Mouse (Mus musculus) neural tube, embryonic 11.5 days (tissue): ENCODE results near the gene Cracr2b. TPM values are rescaled to one million over a fixed set of nuclear protein-coding genes. Genes with fewer than 3 reads are reported as not detected.

Experiments used
- ATAC-seq: fragments of 200-750 bp; cut with Nextera tagmentation; 2 replicates; pipeline ENCODE4 v1.8.0; 2017; ENCODE audit warnings: moderate number of reproducible peaks, mild to moderate bottlenecking, moderate TSS enrichment, moderate library complexity; ENCODE audit not compliant: insufficient read depth, low FRiP score, low TSS enrichment
- DNase-seq: peaks from one replicate; pipeline ENCODE4 v3.0.0-alpha.2; 2015; ENCODE audit warnings: low spot score
- H3K27ac ChIP-seq: fragments of 300-500 bp; sonication (generic); 2 replicates; pipeline ENCODE4 v1.5.1; 2014; ENCODE audit warnings: low read depth, mild to moderate bottlenecking, low read length
- H3K27me3 ChIP-seq: fragments of 300-500 bp; sonication (generic); 2 replicates; pipeline ENCODE4 v1.6.1; 2014; ENCODE audit warnings: mild to moderate bottlenecking, low read length, mixed read lengths; ENCODE audit not compliant: control insufficient read depth, insufficient read depth
- H3K36me3 ChIP-seq: fragments of 300-500 bp; sonication (generic); 2 replicates; pipeline ENCODE4 v1.6.1; 2014; ENCODE audit warnings: mild to moderate bottlenecking, low read length, moderate library complexity, mixed read lengths; ENCODE audit not compliant: control insufficient read depth, insufficient read depth
- H3K4me1 ChIP-seq: fragments of 300-500 bp; sonication (generic); 2 replicates; pipeline ENCODE4 v1.6.1; 2014; ENCODE audit warnings: low read length, mixed read lengths; ENCODE audit not compliant: control insufficient read depth, insufficient read depth
- H3K4me2 ChIP-seq: fragments of 300-500 bp; sonication (generic); 2 replicates; pipeline ENCODE4 v1.6.1; 2014; ENCODE audit warnings: low read depth, mild to moderate bottlenecking, moderate library complexity
- H3K4me3 ChIP-seq: fragments of 300-500 bp; sonication (generic); 2 replicates; pipeline ENCODE4 v1.5.1; 2014; ENCODE audit warnings: low read depth, low read length
- H3K9ac ChIP-seq: fragments of 300-500 bp; sonication (generic); 2 replicates; pipeline ENCODE4 v1.6.1; 2014; ENCODE audit warnings: mild to moderate bottlenecking, low read length
- H3K9me3 ChIP-seq: fragments of 300-500 bp; sonication (generic); 2 replicates; pipeline ENCODE4 v1.6.1; 2016; ENCODE audit warnings: low read length; ENCODE audit not compliant: control insufficient read depth
- WGBS: fragments of 180-500 bp; shearing (Covaris S2); extraction: QIAGEN DNeasy Blood & Tissue Kit; methylation state at CpG from one replicate; pipeline ENCODE4 v1.1.7; 2014; 5-methylcytosine and 5-hydroxymethylcytosine counted together
- polyA plus RNA-seq: library from polyadenylated mRNA; unstranded; fragments of >200 nt; fragmentation: Nextera tagmentation; extraction: Ambion mirVana; gene quantifications from 2 replicates; pipeline ENCODE4 v1.2.1, GENCODE M21; 2014

Cracr2b gene
- polyA plus RNA-seq, 1 experiment from 2014 or later, result 6.4 TPM

GRCm38 (mm10) chr7:141483114-141483653, 22.3 kb downstream of the Cracr2b start:
- WGBS, result 83% methylated on average over 6 of the region's 6 CpGs
- Histone ChIP-seq H3K9me3 (no peaks in the 10 kb centered on the region), H3K36me3 (no peaks in the 10 kb centered on the region), H3K4me3 (no peak overlapping the region; the same call in 1 of the 2 replicates), H3K9ac (no peak overlapping the region), H3K27ac (no peak overlapping the region), H3K4me2 (no peak overlapping the region), H3K27me3 (peaks cover 6% of the 10 kb centered on the region), H3K4me1 (peaks cover 13% of the 10 kb centered on the region)
- DNase-seq (no peak), ATAC-seq (no peak)

GRCm38 (mm10) chr7:141484186-141485120, 23.6 kb downstream of the Cracr2b start:
- Histone ChIP-seq H3K4me1 (peaks cover 13% of the 10 kb centered on the region), H3K4me2 (no peak overlapping the region)
- no peak for DNase-seq

GRCm38 (mm10) chr7:141485186-141485585, 24.3 kb downstream of the Cracr2b start:
- DNase-seq (no peak), ATAC-seq (no peak)
- H3K4me2 ChIP-seq, result no peak overlapping the region
- H3K27me3 ChIP-seq, result peaks cover 6% of the 10 kb centered on the region
- H3K9me3 ChIP-seq, result no peaks in the 10 kb centered on the region
- 84% methylated on average over 2 of the region's 2 CpGs for WGBS
- no peak overlapping the region for H3K4me3 ChIP-seq
- no peak overlapping the region for H3K9ac ChIP-seq
- H3K4me1 ChIP-seq, result peaks cover 13% of the 10 kb centered on the region
- no peak overlapping the region for H3K27ac ChIP-seq
- H3K36me3 ChIP-seq, result no peaks in the 10 kb centered on the region

More at GRCm38 (mm10) chr7:141484186-141485120, 23.6 kb downstream of the Cracr2b start:
- no peaks in the 10 kb centered on the region for H3K9me3 ChIP-seq
- H3K36me3 ChIP-seq, result no peaks in the 10 kb centered on the region
- no peak overlapping the region for H3K9ac ChIP-seq
- no peak overlapping the region for H3K4me3 ChIP-seq
- ATAC-seq, result no peak
- H3K27ac ChIP-seq, result no peak overlapping the region
- peaks cover 6% of the 10 kb centered on the region for H3K27me3 ChIP-seq
- WGBS, result 68% methylated on average over 5 of the region's 5 CpGs

GRCm38 (mm10) chr7:141485606-141486005, 24.7 kb downstream of the Cracr2b start:
- Histone ChIP-seq H3K9me3 (no peaks in the 10 kb centered on the region), H3K36me3 (no peaks in the 10 kb centered on the region), H3K4me1 (peaks cover 13% of the 10 kb centered on the region), H3K9ac (no peak overlapping the region), H3K27me3 (peaks cover 6% of the 10 kb centered on the region; the same call in 1 of the 2 replicates), H3K4me3 (no peak overlapping the region), H3K4me2 (no peak overlapping the region), H3K27ac (no peak overlapping the region)
- DNase-seq (no peak), ATAC-seq (no peak)
- WGBS, result 91% methylated on average over 2 of the region's 2 CpGs

GRCm38 (mm10) chr7:141486239-141486638, 25.3 kb downstream of the Cracr2b start:
- Histone ChIP-seq H3K4me3 (no peak overlapping the region), H3K9ac (no peak overlapping the region), H3K9me3 (no peaks in the 10 kb centered on the region), H3K27me3 (peaks cover 6% of the 10 kb centered on the region; the same call in 1 of the 2 replicates), H3K4me1 (peaks cover 10% of the 10 kb centered on the region), H3K27ac (no peak overlapping the region), H3K36me3 (no peaks in the 10 kb centered on the region), H3K4me2 (no peak overlapping the region)
- DNase-seq, result no peak
- no peak for ATAC-seq
- WGBS, result 96% methylated on average over 1 of the region's 1 CpGs

- Histone ChIP-seq H3K9me3 (no peaks in the 10 kb centered on the region), H3K4me2 (no peak overlapping the region), H3K9ac (0 out of 2 replicates have a peak overlapping the region, but pooled peaks have one; percentile 15), H3K36me3 (no peaks in the 10 kb centered on the region), H3K4me1 (peaks cover 3% of the 10 kb centered on the region; the same call in 1 of the 2 replicates), H3K27me3 (peaks cover 6% of the 10 kb centered on the region; the same call in 1 of the 2 replicates), H3K4me3 (no peak overlapping the region), H3K27ac (no peak overlapping the region)
- no peak for ATAC-seq
- no peak for DNase-seq
- 72% methylated on average over 7 of the region's 7 CpGs for WGBS
These were observed 26.2 kb downstream of the Cracr2b start for GRCm38 (mm10) chr7:141487141-141487540.

GRCm38 (mm10) chr7:141491151-141491550, 30.3 kb downstream of the Cracr2b start:
- Histone ChIP-seq H3K4me2 (no peak overlapping the region), H3K27me3 (no peaks in the 10 kb centered on the region), H3K9ac (no peak overlapping the region), H3K27ac (no peak overlapping the region), H3K4me3 (no peak overlapping the region), H3K4me1 (no peaks in the 10 kb centered on the region), H3K9me3 (no peaks in the 10 kb centered on the region), H3K36me3 (no peaks in the 10 kb centered on the region)
- ATAC-seq (no peak), DNase-seq (no peak)
- 89% methylated on average over 2 of the region's 2 CpGs for WGBS

GRCm38 (mm10) chr7:141492738-141493137, 31.8 kb downstream of the Cracr2b start:
- ATAC-seq, result no peak
- 91% methylated on average over 5 of the region's 5 CpGs for WGBS
- H3K36me3 ChIP-seq, result no peaks in the 10 kb centered on the region

More at GRCm38 (mm10) chr7:141492738-141493137, 31.8 kb downstream of the Cracr2b start:
- Histone ChIP-seq H3K27me3 (no peaks in the 10 kb centered on the region), H3K9me3 (no peaks in the 10 kb centered on the region), H3K27ac (no peak overlapping the region), H3K4me2 (no peak overlapping the region), H3K4me1 (no peaks in the 10 kb centered on the region), H3K4me3 (no peak overlapping the region), H3K9ac (no peak overlapping the region)
- no peak for DNase-seq
